9 mouse cellular contexts compared by ENCODE assay signal in the genomic region with DNA sequence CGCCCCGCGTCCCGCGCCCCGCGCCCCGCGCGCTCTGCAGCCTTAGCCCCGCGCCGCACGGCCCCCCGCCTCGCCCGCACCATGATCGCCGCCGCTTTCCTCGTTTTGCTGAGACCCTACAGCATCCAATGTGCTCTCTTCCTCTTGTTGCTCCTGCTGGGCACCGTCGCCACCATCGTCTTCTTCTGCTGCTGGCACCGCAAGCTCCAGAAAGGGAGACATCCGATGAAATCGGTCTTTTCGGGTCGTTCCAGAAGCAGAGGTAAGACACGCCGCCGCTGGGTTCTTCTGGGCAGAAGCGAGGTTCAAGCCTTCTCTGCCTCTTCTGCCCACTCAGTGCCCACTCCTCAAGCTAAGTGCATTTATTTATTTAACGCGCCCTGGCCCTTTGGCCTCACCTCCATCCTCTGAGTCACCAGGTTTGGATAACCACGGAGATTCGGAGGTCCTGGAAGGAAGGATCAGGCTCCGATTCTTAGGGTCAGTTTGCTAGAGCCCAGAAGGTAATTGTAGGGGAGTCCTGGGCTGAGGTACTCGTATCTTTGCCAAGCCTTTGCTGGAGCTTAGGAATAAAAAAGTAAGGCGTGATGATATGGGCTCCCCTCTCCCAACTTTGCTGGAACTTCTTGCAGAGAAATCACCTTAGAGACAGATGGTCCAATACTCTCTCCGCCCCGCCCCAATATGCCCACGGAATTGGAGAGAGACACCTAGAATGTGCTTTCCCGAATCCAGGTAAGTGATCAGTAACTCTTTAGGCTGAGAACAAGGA. TPM values are rescaled to one million over a fixed set of nuclear protein-coding genes. Genes with fewer than 3 reads are reported as not detected.
DNase-seq lines count a peak whose midpoint lies in the region; ATAC-seq lines count a peak whose summit lies in the region.
"Had no signal": no experiment of that assay in that cellular context is flagged by ENCODE, and none has a peak within 500 bp of the region (broad histone marks: within the 10 kb centered on the region; RNA-seq: fewer than 3 reads in every experiment).

A gene (plus strand): TSS at position 35 of the 772 bp plus-strand sequence.

- no peak for DNase-seq in frontal cortex, postnatal 10 days (ENCODE audit: low spot score in 2 of 2)
- DNase-seq in CD4-positive, CD25-positive, alpha-beta regulatory T cell, adult 2 months (ENCODE audit: low read depth, low spot score) = peak; percentile 8
- peak; percentile 57 for DNase-seq in embryo, embryonic 9.5 days (ENCODE audit: extremely low spot score)
- peak; percentile 22 to 32 for DNase-seq in left cerebral cortex, adult 8-10 months (ENCODE audit: low spot score in 2 of 2)
- no peak for DNase-seq in neural tube, embryonic 11.5 days (ENCODE audit: low spot score)
- no peak for DNase-seq in spleen, postnatal 36 days (ENCODE audit: low spot score in 2 of 2)

- ATAC-seq in frontal cortex, adult (ENCODE audit: low TSS enrichment) = peak; percentile 22; the same call in 1 of the 2 replicates
- ATAC-seq in heart, embryonic 14.5 days (ENCODE audit: insufficient number of reproducible peaks, insufficient read depth, low FRiP score, low read depth) = no peak; the same call in 1 of the 2 replicates
- no peak; the same call in 1 of the 2 replicates for ATAC-seq in neural tube, embryonic 11.5 days (ENCODE audit: insufficient read depth, low FRiP score, low TSS enrichment)

- H3K27me3 ChIP-seq in heart, embryonic 14.5 days (ENCODE audit: control insufficient read depth, insufficient read depth, low read length) = peaks cover 7% of the 10 kb centered on the region; the same call in 1 of the 2 replicates
- H3K27me3 ChIP-seq in neural tube, embryonic 11.5 days (ENCODE audit: control insufficient read depth, insufficient read depth, low read length) = peaks cover 6% of the 10 kb centered on the region

- H3K27ac ChIP-seq in heart, embryonic 14.5 days (replicated peaks in 1 of 2; ENCODE audit: control insufficient read depth in 1 of 2, insufficient read depth in 1 of 2, low read depth in 2 of 2, low read length in 2 of 2) = peak within 1 kb of the TSS in 1 of 2 experiments; percentile 24; a peak in 2 of 4 replicates
- no peak within 1 kb of the TSS for H3K27ac ChIP-seq in neural tube, embryonic 11.5 days (ENCODE audit: low read depth, low read length)

- no peaks in the 10 kb centered on the region for H3K9me3 ChIP-seq in heart, embryonic 14.5 days (ENCODE audit: control insufficient read depth, low read length)
- H3K9me3 ChIP-seq in neural tube, embryonic 11.5 days (ENCODE audit: control insufficient read depth, low read length) = no peaks in the 10 kb centered on the region

- peak within 1 kb of the TSS; percentile 65 to 67 for H3K4me3 ChIP-seq in heart, embryonic 14.5 days (ENCODE audit: control insufficient read depth in 1 of 2, insufficient read depth in 1 of 2, low read depth in 1 of 2, low read length in 2 of 2)
- peak within 1 kb of the TSS; percentile 63 for H3K4me3 ChIP-seq in neural tube, embryonic 11.5 days (ENCODE audit: low read depth, low read length)

- H3K36me3 ChIP-seq in heart, embryonic 14.5 days (ENCODE audit: control insufficient read depth, insufficient read depth, low read length) = no peaks in the 10 kb centered on the region
- H3K36me3 ChIP-seq in neural tube, embryonic 11.5 days (ENCODE audit: control insufficient read depth, insufficient read depth, low read length) = no peaks in the 10 kb centered on the region
- H3K36me3 ChIP-seq: G1E had no signal

- WGBS in heart, embryonic 14.5 days = 4% methylated on average over 42 of the region's 44 CpGs
- 4% methylated on average over 41 of the region's 44 CpGs for WGBS in neural tube, embryonic 11.5 days

- H3K4me2 ChIP-seq in heart, embryonic 14.5 days (ENCODE audit: low read length) = peak within 1 kb of the TSS; percentile 82
- peak within 1 kb of the TSS; percentile 66 for H3K4me2 ChIP-seq in neural tube, embryonic 11.5 days (ENCODE audit: low read depth)

- peak within 1 kb of the TSS; percentile 76 for H3K9ac ChIP-seq in heart, embryonic 14.5 days (ENCODE audit: low read length)
- peak within 1 kb of the TSS; percentile 71 for H3K9ac ChIP-seq in neural tube, embryonic 11.5 days (ENCODE audit: low read length)

- H3K4me1 ChIP-seq in heart, embryonic 14.5 days (ENCODE audit: control insufficient read depth in 2 of 2, insufficient read depth in 2 of 2, low read length in 2 of 2) = peaks cover 2 to 16% of the 10 kb centered on the region in 2 experiments; a peak in 3 of 4 replicates
- H3K4me1 ChIP-seq in neural tube, embryonic 11.5 days (ENCODE audit: control insufficient read depth, insufficient read depth, low read length) = no peaks in the 10 kb centered on the region

RNA-seq across cellular contexts. Expression of the gene that starts here (rescaled TPM):
- polyA plus RNA-seq in heart, embryonic 14.5 days (2014; fragmentation: Nextera tagmentation; extraction: Ambion mirVana) = 38.2 and 38.6 TPM in 2 replicates
- total RNA-seq in left cerebral cortex, adult 8-10 months (2022) = 100 to 1,000 TPM; 223 to 258 (median 235) TPM
- 42.2 and 46.2 TPM in 2 replicates for polyA plus RNA-seq in neural tube, embryonic 11.5 days (2014; fragmentation: Nextera tagmentation; extraction: Ambion mirVana)
- polyA plus RNA-seq: G1E had no signal

Comparison
In these comparisons a context has a peak if more than half of its experiments do, and no peak if none do; other contexts are left out.
1. DNase-seq: peak in CD4-positive, CD25-positive, alpha-beta regulatory T cell, adult 2 months (single experiment), embryo, embryonic 9.5 days (single experiment) and left cerebral cortex, adult 8-10 months (2 of 2); none in frontal cortex, postnatal 10 days (0 of 2), neural tube, embryonic 11.5 days (single experiment) and spleen, postnatal 36 days (0 of 2).